Mouse (Mus musculus) frontal cortex, postnatal 10 days (tissue): ENCODE data around the gene Igf2bp2.

Experiments
- DNase-seq, 2 experiments: peaks; one replicate each; pipeline ENCODE4 v3.0.0; 2022; ENCODE audit warnings: low spot score in 2 of 2, mixed read lengths in 1 of 2

Igf2bp2 gene

GRCm38 (mm10) chr16:22106012-22106584, 57.0 kb downstream of the Igf2bp2 start:
- DNase-seq = no peak

DNA sequence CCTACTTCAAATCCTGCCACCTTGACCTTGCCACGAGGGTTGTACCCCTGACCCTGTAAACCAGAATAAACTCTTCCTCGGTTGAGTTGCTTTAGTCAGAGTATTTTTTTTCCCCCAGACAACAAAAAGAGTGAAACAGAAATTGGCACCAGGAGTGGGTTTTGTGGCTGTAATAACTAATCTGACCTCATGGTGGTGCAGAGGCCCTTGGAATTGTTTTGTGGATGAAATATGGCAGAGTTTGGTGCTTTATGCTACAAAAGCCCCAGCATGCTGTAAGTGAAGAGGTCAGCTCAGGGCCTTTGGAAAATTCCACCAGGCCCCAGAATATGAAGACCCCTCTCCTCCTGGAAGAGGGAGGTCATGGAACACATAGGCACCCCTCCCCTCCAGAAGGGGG, 63.0 kb downstream of the Igf2bp2 start:
- DNase-seq = no peak

DNA sequence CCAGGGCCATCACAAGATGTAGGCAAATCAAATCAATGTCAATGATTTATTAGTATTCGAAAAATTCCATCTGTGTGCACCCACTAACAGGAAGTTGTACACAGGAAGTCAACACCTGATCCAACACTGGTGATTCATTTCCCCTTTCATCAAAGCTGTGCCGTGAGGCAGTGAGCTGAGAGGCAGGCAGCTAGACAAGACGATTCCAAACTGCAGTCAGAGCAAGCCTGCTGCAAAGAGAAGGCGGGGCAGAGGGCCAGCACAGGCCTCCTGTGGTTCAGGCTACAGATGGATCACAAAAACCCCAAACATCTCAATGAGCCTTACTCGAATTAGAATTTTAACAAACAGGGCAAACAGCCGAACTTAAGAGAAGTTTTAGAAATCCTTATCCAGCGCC, 65.4 kb downstream of the Igf2bp2 start:
- DNase-seq = no peak

GRCm38 (mm10) chr16:22095751-22096150, 67.3 kb downstream of the Igf2bp2 start:
- no peak for DNase-seq

- no peak for DNase-seq
Measured at GRCm38 (mm10) chr16:22091255-22091783, 71.8 kb downstream of the Igf2bp2 start.

DNA sequence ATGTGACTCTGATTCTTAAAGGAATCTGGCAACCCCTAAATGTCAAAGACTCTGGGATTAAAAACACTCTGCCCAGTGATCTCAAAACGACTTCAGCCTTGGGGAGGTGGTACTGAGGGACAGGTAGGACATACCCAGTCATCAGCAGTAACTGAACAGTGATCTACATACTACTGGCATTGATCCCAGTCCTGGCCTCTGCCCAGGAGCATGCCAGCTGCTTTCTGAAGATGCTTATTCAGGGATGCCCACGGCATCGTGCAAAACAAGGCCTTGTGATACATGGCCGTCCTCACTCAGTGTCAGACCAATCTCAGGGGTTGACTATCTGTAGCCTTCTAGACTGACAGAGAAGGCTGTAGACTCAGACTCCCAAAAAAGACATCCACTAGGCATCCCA, 77.7 kb downstream of the Igf2bp2 start:
- no peak for DNase-seq

DNA sequence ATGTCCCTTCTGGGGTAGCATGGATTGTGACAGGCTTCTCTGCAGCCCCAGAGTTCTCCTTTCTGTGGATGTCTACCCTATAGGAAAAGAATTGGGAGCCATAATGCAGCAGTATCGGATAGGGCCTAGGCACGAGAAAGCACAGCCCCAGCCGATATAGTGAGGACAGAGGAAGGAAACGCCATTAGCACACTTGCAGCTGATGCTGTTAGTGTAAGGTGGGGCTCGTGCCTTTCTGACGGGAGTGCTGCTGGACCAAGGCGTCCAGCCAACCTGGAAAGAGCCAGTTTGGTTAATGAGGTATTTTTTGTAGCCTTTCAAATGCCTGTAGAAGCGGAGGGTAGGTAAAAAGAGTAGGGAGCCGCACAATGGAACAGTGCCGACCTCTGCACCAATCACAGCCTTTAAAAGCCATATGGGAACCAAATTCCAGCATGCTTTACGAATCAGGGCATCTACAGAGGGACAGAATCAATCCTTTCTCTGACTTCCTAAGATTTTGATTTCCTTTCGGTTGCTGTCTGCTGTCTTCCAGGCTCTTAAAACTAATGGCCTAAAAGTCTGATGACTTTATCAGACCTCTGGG, 82.9 kb downstream of the Igf2bp2 start:
- no peak for DNase-seq

DNA sequence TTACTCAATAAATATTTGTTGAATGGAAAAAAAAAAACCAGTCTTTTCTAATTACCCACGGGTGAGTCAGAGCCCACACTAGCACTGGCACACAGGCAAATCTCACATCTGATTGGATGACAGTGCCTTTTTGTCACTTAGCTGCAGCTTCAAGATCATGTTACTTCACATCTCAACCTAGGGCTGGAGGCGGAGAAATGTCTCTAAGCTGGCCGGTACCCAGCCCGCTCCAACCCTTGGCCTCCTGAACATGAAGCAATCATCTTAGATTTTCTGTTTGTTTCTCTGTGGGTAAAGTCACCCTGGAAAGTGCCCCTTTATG, 86.5 kb downstream of the Igf2bp2 start:
- DNase-seq = no peak

DNA sequence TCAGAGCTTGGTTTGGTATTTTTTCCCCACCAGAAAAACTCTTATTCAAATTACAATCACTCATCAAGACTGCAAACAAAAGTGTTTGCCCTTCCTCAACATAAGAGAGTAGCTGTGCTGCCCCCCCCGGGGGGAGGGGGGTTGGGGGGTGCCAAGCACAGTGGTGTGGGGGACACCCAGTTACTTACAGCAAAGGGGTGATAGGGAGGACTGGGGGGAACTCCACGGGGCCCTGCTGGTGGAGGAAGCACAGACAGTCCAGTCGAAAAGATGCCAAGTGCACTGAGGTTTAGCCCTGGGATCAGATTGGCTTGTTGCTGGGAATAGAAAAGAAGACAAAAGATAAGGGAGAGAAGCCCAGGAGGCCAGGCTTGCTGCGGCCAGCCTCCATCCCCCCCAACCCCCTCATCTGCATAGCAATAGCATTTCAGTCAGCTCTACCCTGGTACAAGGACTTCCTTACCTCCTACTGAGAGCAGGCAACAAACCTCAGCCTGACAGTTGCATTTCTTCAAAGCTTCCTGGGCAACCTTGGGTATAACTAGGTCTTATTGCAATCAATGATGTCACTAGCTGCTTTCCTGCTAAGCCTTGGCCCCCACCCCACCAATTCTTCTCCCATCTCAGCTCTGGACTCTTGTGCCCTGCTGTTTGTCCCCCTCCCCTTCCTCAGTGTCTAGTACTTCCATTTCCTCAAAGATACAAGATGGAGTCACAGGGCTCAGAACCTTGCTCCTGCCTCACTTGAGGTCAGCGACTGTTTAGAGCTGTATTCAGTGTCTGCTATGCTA, 87.1 kb downstream of the Igf2bp2 start:
- no peak for DNase-seq

DNA sequence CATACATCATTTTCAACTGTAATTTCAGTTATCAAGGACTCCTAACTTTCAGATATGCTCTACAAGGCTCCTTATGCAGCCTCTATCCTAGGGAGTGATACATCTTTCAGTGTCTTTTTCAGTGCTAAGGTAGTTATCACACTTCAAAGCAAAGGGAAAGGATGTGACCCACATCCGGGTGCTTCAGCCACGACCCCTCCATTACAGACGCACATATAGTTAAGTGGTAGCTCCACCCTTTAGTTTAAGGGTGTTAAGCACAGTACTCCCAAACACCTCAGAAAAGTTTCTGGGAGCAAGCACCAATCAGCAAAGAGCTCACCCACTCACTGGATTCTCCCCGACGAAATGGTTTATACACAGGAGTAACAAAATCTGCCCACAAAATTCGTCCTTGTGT, 88.0 kb downstream of the Igf2bp2 start:
- DNase-seq = no peak

GRCm38 (mm10) chr16:22071361-22071760, 91.7 kb downstream of the Igf2bp2 start:
- no peak for DNase-seq

GRCm38 (mm10) chr16:22067406-22067805, 95.7 kb downstream of the Igf2bp2 start:
- no peak for DNase-seq

DNA sequence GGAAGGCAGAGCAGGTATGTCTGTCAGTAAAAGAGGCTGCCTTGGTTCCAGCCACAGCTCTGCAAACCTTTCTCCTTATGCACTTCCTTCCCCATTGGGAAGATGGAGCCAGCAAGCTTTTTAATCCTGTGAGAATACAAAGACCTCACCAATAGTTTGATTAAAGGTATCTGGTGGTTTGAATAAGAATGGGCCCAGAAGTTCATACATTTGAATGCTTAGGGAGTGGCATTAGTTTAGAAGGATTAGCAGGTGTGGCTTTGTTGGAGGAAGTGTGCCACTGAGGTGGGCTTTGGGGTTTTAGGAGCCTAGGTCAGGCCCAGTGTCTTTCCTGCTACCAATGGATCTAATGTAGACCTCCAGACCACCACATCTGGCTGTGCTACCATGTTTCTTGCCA, 97.6 kb downstream of the Igf2bp2 start:
- no peak for DNase-seq

DNA sequence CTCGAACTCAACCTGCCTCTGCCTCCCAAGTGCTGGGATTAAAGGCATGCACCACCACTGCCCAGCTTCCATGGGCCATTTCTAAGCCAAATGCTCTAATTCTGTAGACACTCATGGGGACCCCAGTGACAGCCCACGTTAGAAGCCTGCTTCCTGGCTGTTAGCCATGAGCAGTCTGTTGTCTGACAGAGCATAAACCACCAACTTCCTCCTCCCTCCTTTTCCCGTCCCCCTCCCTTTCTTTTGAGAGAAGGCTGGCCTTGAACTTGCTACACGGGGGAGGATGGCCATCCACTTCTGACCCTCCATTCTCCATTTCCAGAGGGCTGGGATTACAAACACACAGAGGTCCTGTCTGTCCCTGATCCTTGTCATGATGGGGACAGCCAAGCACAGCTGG, 100.8 kb downstream of the Igf2bp2 start:
- DNase-seq = no peak

DNA sequence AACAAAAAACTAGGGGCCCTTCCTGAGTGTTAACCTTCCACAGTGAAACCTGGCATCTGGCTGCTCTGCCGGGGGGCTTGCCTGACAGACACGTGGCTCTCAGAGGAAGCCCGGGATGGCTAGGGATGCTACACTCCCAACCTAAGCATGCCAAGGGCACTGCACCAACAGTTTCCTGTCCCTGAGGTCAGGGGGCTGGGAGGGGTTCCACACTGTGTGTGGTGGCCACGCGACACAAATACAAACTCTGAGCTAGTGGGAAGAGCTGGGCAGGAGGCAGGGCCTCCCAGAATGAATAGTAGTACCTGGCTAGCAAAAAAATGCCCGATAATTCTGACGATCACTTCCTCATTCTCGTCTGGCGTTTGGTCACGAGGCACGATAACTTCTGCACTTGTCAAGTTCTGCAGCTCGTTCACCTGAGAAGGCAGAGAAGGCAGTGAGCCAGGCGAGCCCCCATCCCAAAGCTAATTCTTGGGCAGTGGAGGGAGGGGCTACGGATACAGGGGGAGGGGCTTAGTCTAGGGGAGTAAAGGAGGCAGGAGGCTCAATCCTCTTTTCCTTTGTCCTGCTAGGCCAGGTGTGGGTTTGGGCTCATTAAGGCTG, 101.4 kb downstream of the Igf2bp2 start:
- DNase-seq = no peak

GRCm38 (mm10) chr16:22060416-22060815, 102.7 kb downstream of the Igf2bp2 start:
- no peak for DNase-seq

DNA sequence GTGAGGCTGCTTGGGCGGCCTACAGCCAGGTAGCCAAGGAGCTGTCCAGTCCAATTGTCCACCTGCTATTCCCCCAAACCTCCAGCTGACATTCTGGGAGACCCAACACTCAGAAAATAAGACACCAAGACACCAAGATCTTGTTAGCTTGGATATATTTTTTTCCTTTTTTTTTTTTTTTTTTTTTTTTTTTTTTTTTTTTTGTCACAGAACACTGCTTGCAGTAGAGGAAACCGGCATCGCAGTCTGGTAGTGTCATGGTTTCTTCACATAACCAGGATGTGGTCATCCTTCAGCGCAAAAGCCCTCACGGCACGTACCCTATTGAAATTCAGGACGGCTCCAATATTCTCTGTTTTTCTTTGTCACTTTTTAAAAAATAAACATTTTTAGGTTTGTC, 104.2 kb downstream of the Igf2bp2 start:
- DNase-seq = no peak

DNA sequence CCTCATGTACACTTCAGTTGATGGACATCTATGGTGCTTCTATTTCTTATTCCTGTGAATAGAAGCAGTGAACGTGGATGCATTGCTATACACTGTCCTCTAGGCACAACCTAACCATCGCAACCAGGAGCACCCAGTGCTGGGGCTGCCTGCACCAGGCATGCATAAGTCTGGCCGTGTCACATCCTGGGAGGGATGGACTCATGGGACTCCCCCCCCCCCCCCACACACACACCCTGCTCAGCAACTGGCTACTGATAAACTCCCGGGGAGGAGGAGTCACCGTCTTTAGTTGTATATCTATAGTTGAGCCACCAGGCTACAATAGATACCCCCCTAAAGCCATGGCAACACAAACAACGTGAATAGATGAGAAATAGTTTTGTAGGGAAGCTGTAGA, 105.6 kb downstream of the Igf2bp2 start:
- no peak for DNase-seq

GRCm38 (mm10) chr16:22053411-22053810, 109.7 kb downstream of the Igf2bp2 start:
- no peak for DNase-seq

GRCm38 (mm10) chr16:22046739-22047366, 116.2 kb downstream of the Igf2bp2 start:
- no peak for DNase-seq

DNA sequence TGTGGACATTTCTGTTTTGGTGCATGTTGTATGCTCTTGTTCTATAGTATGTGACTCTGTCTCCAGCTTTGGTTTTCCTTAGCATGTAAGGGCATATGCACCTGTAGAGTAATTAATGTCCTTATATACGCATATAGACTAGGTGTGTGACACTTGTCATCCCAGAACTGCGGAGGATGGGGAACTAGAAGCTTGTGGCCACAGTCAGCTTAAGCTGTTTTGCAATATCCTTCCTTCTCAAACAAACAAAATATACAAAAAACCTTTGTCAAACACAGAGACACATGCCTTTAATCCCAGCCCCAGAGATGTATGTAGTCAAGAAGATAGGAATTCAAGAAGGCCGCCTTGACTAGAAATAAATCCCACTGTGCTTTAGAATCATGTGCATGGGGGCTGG, 117.2 kb downstream of the Igf2bp2 start:
- DNase-seq = no peak

GRCm38 (mm10) chr16:22043830-22044229, 119.3 kb downstream of the Igf2bp2 start:
- no peak for DNase-seq
